Mouse (Mus musculus): ENCODE data around the gene Fermt2.

Fermt2 gene

GRCm38 (mm10) chr14:45434220-45434619, 95.7 kb downstream of the Fermt2 start:
- no peak for DNase-seq (ENCODE audit: low spot score)

- no peak for DNase-seq (ENCODE audit: low spot score)
These were observed 97.9 kb downstream of the Fermt2 start for GRCm38 (mm10) chr14:45432003-45432402.

DNA sequence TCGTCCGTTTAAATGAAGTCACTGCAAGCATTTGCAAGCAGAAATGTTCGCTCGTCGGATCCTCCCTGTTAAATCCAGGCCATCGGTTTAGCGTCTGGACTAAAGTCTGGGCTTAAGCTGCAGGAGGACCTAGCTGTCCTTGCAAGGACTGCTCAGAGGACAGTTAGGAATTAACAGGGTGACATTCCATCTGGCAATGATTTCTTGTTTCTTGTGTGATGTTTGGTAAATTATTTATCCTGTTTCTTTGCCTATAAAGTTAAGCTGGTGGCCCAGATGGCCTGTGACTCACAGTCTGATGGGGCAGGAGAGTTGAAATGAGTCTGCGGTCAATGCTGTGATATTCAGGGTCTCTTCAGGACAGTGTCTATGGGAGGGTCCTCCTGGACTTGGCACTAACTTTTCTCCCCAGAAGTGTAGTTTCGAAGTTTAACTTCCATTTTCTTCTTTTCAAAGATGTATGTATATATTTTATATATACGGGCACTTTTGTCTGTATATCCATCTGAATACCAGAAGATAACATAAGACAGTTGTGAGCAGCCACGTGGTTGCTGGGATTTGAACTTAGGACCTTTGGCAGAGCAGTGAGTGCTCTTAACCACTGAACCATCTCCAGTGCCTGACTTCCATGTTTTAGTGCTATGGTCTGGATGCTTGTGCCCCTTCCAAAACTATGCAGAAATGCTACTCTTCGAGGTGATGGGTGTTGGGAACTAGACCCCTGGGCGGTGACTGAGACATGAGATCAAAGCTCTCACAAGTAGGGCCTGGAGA, 99.7 kb downstream of the Fermt2 start:
- no peak for DNase-seq (ENCODE audit: low spot score)

DNA sequence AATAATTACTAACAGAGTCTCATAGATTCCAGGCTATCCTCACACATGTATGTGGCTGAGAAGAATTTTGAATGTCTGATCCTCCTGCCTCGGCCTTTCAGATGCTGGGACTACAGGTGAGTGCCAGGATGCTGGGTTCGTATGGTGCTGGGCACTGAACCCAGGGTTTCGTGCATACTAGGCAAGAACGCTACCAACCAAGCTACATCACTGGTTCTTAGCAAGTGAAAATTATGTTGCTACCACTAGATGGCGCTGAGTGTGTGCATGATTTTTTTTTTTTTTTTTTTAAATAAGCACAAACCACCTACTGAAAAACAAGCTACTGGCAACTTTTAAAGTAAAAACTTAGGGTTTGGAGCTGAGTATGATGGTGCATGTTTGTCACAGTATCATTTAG, 106.7 kb downstream of the Fermt2 start:
- peak; percentile 19 for DNase-seq (ENCODE audit: low spot score)

GRCm38 (mm10) chr14:45422371-45422770, 107.5 kb downstream of the Fermt2 start:
- DNase-seq (ENCODE audit: low spot score) = no peak

GRCm38 (mm10) chr14:45419323-45419722, 110.6 kb downstream of the Fermt2 start:
- no peak for DNase-seq (ENCODE audit: low spot score)

GRCm38 (mm10) chr14:45418553-45418952, 111.4 kb downstream of the Fermt2 start:
- DNase-seq (ENCODE audit: low spot score) = no peak

DNA sequence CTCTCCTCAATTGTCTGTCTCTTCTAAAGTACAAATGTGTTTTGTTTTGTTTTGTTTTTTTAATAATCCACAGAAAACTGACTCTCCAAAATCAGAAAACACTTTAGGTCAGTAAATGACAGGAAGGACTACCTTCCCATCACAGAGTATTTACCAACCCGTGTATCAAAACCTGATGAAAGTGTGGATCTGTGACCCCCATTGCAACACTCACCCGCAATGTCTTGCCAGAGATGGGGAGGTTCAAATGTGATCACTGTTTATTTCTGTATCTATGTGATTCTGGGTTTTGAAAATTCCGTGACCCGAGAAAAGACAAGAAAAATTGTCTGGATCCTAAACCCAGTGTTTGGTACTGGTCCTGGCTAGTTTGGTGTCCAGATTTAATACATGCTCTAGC, 113.7 kb downstream of the Fermt2 start:
- no peak for DNase-seq (ENCODE audit: low spot score)

Data from urinary bladder, postnatal 25 days (tissue).